Mouse (Mus musculus): ENCODE data around the gene Slc7a11. TPM values are rescaled to one million over a fixed set of nuclear protein-coding genes. Genes with fewer than 3 reads are reported as not detected.

The Slc7a11 gene
- total and polyA plus RNA-seq, 2 experiments from 2014 or later = 3.8 to 19.0 TPM

- Histone ChIP-seq H3K4me3 (ENCODE audit: low read depth, low read length) (no peak overlapping the region), H3K36me3 (ENCODE audit: insufficient read depth) (no peaks in the 10 kb centered on the region), H3K27ac (ENCODE audit: low read depth, low read length) (no peak overlapping the region), H3K27me3 (ENCODE audit: insufficient read depth, low read length) (no peaks in the 10 kb centered on the region), H3K9ac (no peak overlapping the region), H3K4me2 (ENCODE audit: low read depth) (no peak overlapping the region; the same call in 1 of the 2 replicates), H3K4me1 (ENCODE audit: insufficient read depth) (no peaks in the 10 kb centered on the region), H3K9me3 (ENCODE audit: low read length) (no peaks in the 10 kb centered on the region)
- no peak for DNase-seq
- 15% methylated on average over 5 of the region's 5 CpGs for WGBS
- ATAC-seq = peak; percentile 39; the same call in 1 of the 2 replicates
- TF ChIP-seq CTCF (IDR thresholded peaks at IDR 0.05; ENCODE audit: low read depth) = peak; percentile 38; the same call in 1 of the 2 replicates
Measured at GRCm38 (mm10) chr3:50382729-50383128, 60.7 kb downstream of the Slc7a11 start.

GRCm38 (mm10) chr3:50381861-50382693 is 61.3 kb downstream of the Slc7a11 start:
- no peak overlapping the region for H3K27ac ChIP-seq (ENCODE audit: low read depth, low read length)
- peak overlapping the region; percentile 50 for H3K4me2 ChIP-seq (ENCODE audit: low read depth)
- H3K4me1 ChIP-seq (ENCODE audit: insufficient read depth) = no peaks in the 10 kb centered on the region
- H3K27me3 ChIP-seq (ENCODE audit: insufficient read depth, low read length) = no peaks in the 10 kb centered on the region
- peak overlapping the region; percentile 29 for H3K9ac ChIP-seq
- ATAC-seq (peak; percentile 66; the same call in 1 of the 2 replicates), DNase-seq (peak; percentile 31)
- H3K9me3 ChIP-seq (ENCODE audit: low read length) = no peaks in the 10 kb centered on the region
- H3K36me3 ChIP-seq (ENCODE audit: insufficient read depth) = no peaks in the 10 kb centered on the region
- WGBS = 24% methylated on average over 22 of the region's 22 CpGs
- peak overlapping the region; percentile 37 for H3K4me3 ChIP-seq (ENCODE audit: low read depth, low read length)
- TF ChIP-seq CTCF (IDR thresholded peaks at IDR 0.05; ENCODE audit: low read depth) = no peak

- WGBS = 14% methylated on average over 10 of the region's 10 CpGs
- Histone ChIP-seq H3K9me3 (ENCODE audit: low read length) (no peaks in the 10 kb centered on the region), H3K4me3 (ENCODE audit: low read depth, low read length) (peak overlapping the region; percentile 37), H3K27me3 (ENCODE audit: insufficient read depth, low read length) (no peaks in the 10 kb centered on the region), H3K4me1 (ENCODE audit: insufficient read depth) (no peaks in the 10 kb centered on the region), H3K27ac (ENCODE audit: low read depth, low read length) (no peak overlapping the region), H3K4me2 (ENCODE audit: low read depth) (peak overlapping the region; percentile 50), H3K9ac (peak overlapping the region; percentile 29; the same call in 1 of the 2 replicates), H3K36me3 (ENCODE audit: insufficient read depth) (no peaks in the 10 kb centered on the region)
- peak; percentile 93 for TF ChIP-seq CTCF (IDR thresholded peaks at IDR 0.05; ENCODE audit: low read depth)
- ATAC-seq = peak; percentile 92
- peak; percentile 95 for DNase-seq
Measured at GRCm38 (mm10) chr3:50381160-50381860, 62.1 kb downstream of the Slc7a11 start.

- Histone ChIP-seq H3K4me3 (ENCODE audit: low read depth, low read length) (no peak overlapping the region), H3K9ac (no peak overlapping the region), H3K9me3 (ENCODE audit: low read length) (no peaks in the 10 kb centered on the region), H3K27ac (ENCODE audit: low read depth, low read length) (no peak overlapping the region), H3K36me3 (ENCODE audit: insufficient read depth) (no peaks in the 10 kb centered on the region), H3K4me1 (ENCODE audit: insufficient read depth) (no peaks in the 10 kb centered on the region), H3K4me2 (ENCODE audit: low read depth) (no peak overlapping the region), H3K27me3 (ENCODE audit: insufficient read depth, low read length) (no peaks in the 10 kb centered on the region)
- 88% methylated on average over 8 of the region's 8 CpGs for WGBS
- no peak for DNase-seq
- TF ChIP-seq CTCF (IDR thresholded peaks at IDR 0.05; ENCODE audit: low read depth) = no peak
- no peak for ATAC-seq
Measured at GRCm38 (mm10) chr3:50379942-50380341, 63.5 kb downstream of the Slc7a11 start.

- DNase-seq (peak; percentile 65), ATAC-seq (peak; percentile 61)
- no peak overlapping the region for H3K27ac ChIP-seq (ENCODE audit: low read depth, low read length)
- peak; percentile 55 for TF ChIP-seq CTCF (IDR thresholded peaks at IDR 0.05; ENCODE audit: low read depth)
- H3K4me3 ChIP-seq (ENCODE audit: low read depth, low read length) = no peak overlapping the region
- H3K4me1 ChIP-seq (ENCODE audit: insufficient read depth) = no peaks in the 10 kb centered on the region
- no peak overlapping the region for H3K9ac ChIP-seq
- H3K4me2 ChIP-seq (ENCODE audit: low read depth) = no peak overlapping the region
- no peaks in the 10 kb centered on the region for H3K9me3 ChIP-seq (ENCODE audit: low read length)
- H3K27me3 ChIP-seq (ENCODE audit: insufficient read depth, low read length) = no peaks in the 10 kb centered on the region
- no peaks in the 10 kb centered on the region for H3K36me3 ChIP-seq (ENCODE audit: insufficient read depth)
Measured at GRCm38 (mm10) chr3:50375477-50375876, 67.9 kb downstream of the Slc7a11 start.

GRCm38 (mm10) chr3:50369791-50370190 is 73.6 kb downstream of the Slc7a11 start:
- no peaks in the 10 kb centered on the region for H3K4me1 ChIP-seq (ENCODE audit: insufficient read depth)
- no peak overlapping the region for H3K4me3 ChIP-seq (ENCODE audit: low read depth, low read length)
- H3K27me3 ChIP-seq (ENCODE audit: insufficient read depth, low read length) = no peaks in the 10 kb centered on the region
- DNase-seq = no peak
- no peak overlapping the region for H3K27ac ChIP-seq (ENCODE audit: low read depth, low read length)
- no peaks in the 10 kb centered on the region for H3K9me3 ChIP-seq (ENCODE audit: low read length)
- no peak overlapping the region for H3K9ac ChIP-seq
- H3K4me2 ChIP-seq (ENCODE audit: low read depth) = no peak overlapping the region
- no peaks in the 10 kb centered on the region for H3K36me3 ChIP-seq (ENCODE audit: insufficient read depth)
- ATAC-seq = no peak
- TF ChIP-seq CTCF (IDR thresholded peaks at IDR 0.05; ENCODE audit: low read depth) = no peak
- WGBS = 93% methylated on average over 6 of the region's 6 CpGs

GRCm38 (mm10) chr3:50367175-50367574 is 76.2 kb downstream of the Slc7a11 start:
- no peaks in the 10 kb centered on the region for H3K9me3 ChIP-seq (ENCODE audit: low read length)
- H3K4me3 ChIP-seq (ENCODE audit: low read depth, low read length) = no peak overlapping the region
- H3K9ac ChIP-seq = no peak overlapping the region
- no peak overlapping the region for H3K27ac ChIP-seq (ENCODE audit: low read depth, low read length)
- no peak for TF ChIP-seq CTCF (IDR thresholded peaks at IDR 0.05; ENCODE audit: low read depth)
- ATAC-seq = no peak
- WGBS = 45% methylated on average over 3 of the region's 3 CpGs
- H3K36me3 ChIP-seq (ENCODE audit: insufficient read depth) = no peaks in the 10 kb centered on the region
- no peak overlapping the region for H3K4me2 ChIP-seq (ENCODE audit: low read depth)
- H3K4me1 ChIP-seq (ENCODE audit: insufficient read depth) = no peaks in the 10 kb centered on the region
- H3K27me3 ChIP-seq (ENCODE audit: insufficient read depth, low read length) = no peaks in the 10 kb centered on the region
- no peak for DNase-seq

Measured in forebrain, postnatal 0 days (tissue).